Mouse (Mus musculus) brain, embryonic 14.5 days (tissue): ENCODE measurements around the gene Ncbp3.

Experiments
- CTCF ChIP-seq: fragments of 200-500 bp; IDR thresholded peaks from 2 replicates; pipeline ENCODE4 v1.5.1; 2012; ENCODE audit warnings: inconsistent platforms, mild to moderate bottlenecking, moderate library complexity, borderline replicate concordance; ENCODE audit not compliant: insufficient read depth, insufficient read length; ENCODE audit errors: extremely low read depth
- POLR2A ChIP-seq: fragments of 200-500 bp; IDR thresholded peaks from 2 replicates; pipeline ENCODE4 v1.6.1; 2012; ENCODE audit warnings: mild to moderate bottlenecking, inconsistent platforms, borderline replicate concordance; ENCODE audit not compliant: poor library complexity, insufficient read depth, insufficient read length, severe bottlenecking; ENCODE audit errors: extremely low read depth

DNA sequence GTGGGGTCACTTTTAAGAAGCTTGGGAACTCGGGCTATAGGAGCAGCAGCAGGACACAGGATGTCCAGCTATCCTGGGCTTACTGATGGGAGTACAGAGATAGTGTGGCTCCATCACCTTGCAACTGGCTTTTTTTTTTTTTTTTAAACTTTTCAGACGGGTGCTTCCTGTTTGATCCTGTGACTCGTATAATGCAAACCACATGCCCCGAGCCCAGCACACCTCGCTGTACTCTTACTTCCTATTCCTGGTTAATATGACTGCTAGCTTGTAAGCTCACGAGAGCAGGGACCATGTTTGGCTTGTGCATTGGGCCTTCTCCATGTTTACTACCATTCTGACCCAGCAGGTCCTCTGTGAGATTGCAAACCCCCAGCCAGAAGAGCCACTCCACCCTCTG lies 36.7 kb downstream of the Ncbp3 start:
- TF ChIP-seq POLR2A: no peak
- no peak for TF ChIP-seq CTCF
